Mouse (Mus musculus): ENCODE measurements around the gene Cox8a. TPM values are rescaled to one million over a fixed set of nuclear protein-coding genes. Genes with fewer than 3 reads are reported as not detected.

The Cox8a gene
- polyA plus RNA-seq (2014; fragmentation: Illumina TruSeq; extraction: RNeasy Lipid Tissue Mini Kit (QIAGEN cat#74804); ENCODE audit: low replicate concordance) = 78.7 TPM

GRCm38 (mm10) chr19:7217162-7217925, at the start of gene Cox8a:
Gene Cox8a (minus strand): TSS chr19:7217616.

GRCm38 (mm10) chr19:7240782-7241690, 23.6 kb upstream of the Cox8a start, which contains the start of gene Naa40:
Gene Naa40 (minus strand): TSS chr19:7241183.

GRCm38 (mm10) chr19:7205753-7206736, 11.4 kb downstream of the Cox8a start, which contains the start of gene Otub1:
Gene Otub1 (minus strand): TSS chr19:7206316.

Other genes with a start within 250 kb of the Cox8a start
- 4.2 TPM for gene Ppp1r14b, start 242.6 kb downstream of the Cox8a start, polyA plus RNA-seq (2014; fragmentation: Illumina TruSeq; extraction: RNeasy Lipid Tissue Mini Kit (QIAGEN cat#74804); ENCODE audit: low replicate concordance)
- gene Plcb3, start 241.1 kb downstream of the Cox8a start, polyA plus RNA-seq (2014; fragmentation: Illumina TruSeq; extraction: RNeasy Lipid Tissue Mini Kit (QIAGEN cat#74804); ENCODE audit: low replicate concordance) = 18.0 TPM
- 7.6 TPM for gene Fkbp2, start 237.1 kb downstream of the Cox8a start, polyA plus RNA-seq (2014; fragmentation: Illumina TruSeq; extraction: RNeasy Lipid Tissue Mini Kit (QIAGEN cat#74804); ENCODE audit: low replicate concordance)
- 1.9 TPM for gene Vegfb, start 230.0 kb downstream of the Cox8a start, polyA plus RNA-seq (2014; fragmentation: Illumina TruSeq; extraction: RNeasy Lipid Tissue Mini Kit (QIAGEN cat#74804); ENCODE audit: low replicate concordance)
- gene Dnajc4, start 225.0 kb downstream of the Cox8a start, polyA plus RNA-seq (2014; fragmentation: Illumina TruSeq; extraction: RNeasy Lipid Tissue Mini Kit (QIAGEN cat#74804); ENCODE audit: low replicate concordance) = not detected
- not detected for gene Nudt22, start 221.5 kb downstream of the Cox8a start, polyA plus RNA-seq (2014; fragmentation: Illumina TruSeq; extraction: RNeasy Lipid Tissue Mini Kit (QIAGEN cat#74804); ENCODE audit: low replicate concordance)
- gene Trpt1, start 221.5 kb downstream of the Cox8a start, polyA plus RNA-seq (2014; fragmentation: Illumina TruSeq; extraction: RNeasy Lipid Tissue Mini Kit (QIAGEN cat#74804); ENCODE audit: low replicate concordance) = 0.41 TPM
- 0.15 TPM for gene Fermt3, start 198.1 kb downstream of the Cox8a start, polyA plus RNA-seq (2014; fragmentation: Illumina TruSeq; extraction: RNeasy Lipid Tissue Mini Kit (QIAGEN cat#74804); ENCODE audit: low replicate concordance)
- gene Stip1, start 177.6 kb downstream of the Cox8a start, polyA plus RNA-seq (2014; fragmentation: Illumina TruSeq; extraction: RNeasy Lipid Tissue Mini Kit (QIAGEN cat#74804); ENCODE audit: low replicate concordance) = 19.6 TPM
- gene Macrod1, start 160.8 kb downstream of the Cox8a start, polyA plus RNA-seq (2014; fragmentation: Illumina TruSeq; extraction: RNeasy Lipid Tissue Mini Kit (QIAGEN cat#74804); ENCODE audit: low replicate concordance) = 1.7 TPM
- not detected for gene Flrt1, start 111.9 kb downstream of the Cox8a start, polyA plus RNA-seq (2014; fragmentation: Illumina TruSeq; extraction: RNeasy Lipid Tissue Mini Kit (QIAGEN cat#74804); ENCODE audit: low replicate concordance)
- 7.0 TPM for gene Otub1, start 11.3 kb downstream of the Cox8a start, polyA plus RNA-seq (2014; fragmentation: Illumina TruSeq; extraction: RNeasy Lipid Tissue Mini Kit (QIAGEN cat#74804); ENCODE audit: low replicate concordance)
- 7.6 TPM for gene Naa40, start 23.6 kb upstream of the Cox8a start, polyA plus RNA-seq (2014; fragmentation: Illumina TruSeq; extraction: RNeasy Lipid Tissue Mini Kit (QIAGEN cat#74804); ENCODE audit: low replicate concordance)
- gene Rcor2, start 49.7 kb upstream of the Cox8a start, polyA plus RNA-seq (2014; fragmentation: Illumina TruSeq; extraction: RNeasy Lipid Tissue Mini Kit (QIAGEN cat#74804); ENCODE audit: low replicate concordance) = not detected
- gene Mark2, start 124.2 kb upstream of the Cox8a start, polyA plus RNA-seq (2014; fragmentation: Illumina TruSeq; extraction: RNeasy Lipid Tissue Mini Kit (QIAGEN cat#74804); ENCODE audit: low replicate concordance) = 48.2 TPM
- gene Spindoc, start 165.4 kb upstream of the Cox8a start, polyA plus RNA-seq (2014; fragmentation: Illumina TruSeq; extraction: RNeasy Lipid Tissue Mini Kit (QIAGEN cat#74804); ENCODE audit: low replicate concordance) = 1.6 TPM
- 4.3 TPM for gene 2700081O15Rik, start 200.0 kb upstream of the Cox8a start, polyA plus RNA-seq (2014; fragmentation: Illumina TruSeq; extraction: RNeasy Lipid Tissue Mini Kit (QIAGEN cat#74804); ENCODE audit: low replicate concordance)

Measured in small intestine, adult 10 weeks (tissue).